Mouse (Mus musculus): ENCODE results near the gene Sdk1. TPM values are rescaled to one million over a fixed set of nuclear protein-coding genes. Genes with fewer than 3 reads are reported as not detected.

The Sdk1 gene
- total and polyA plus RNA-seq, 2 experiments: 0.18 to 0.27 TPM

GRCm38 (mm10) chr5:141984322-141984721 is 743.0 kb downstream of the Sdk1 start:
- no peak overlapping the region for H3K9ac ChIP-seq (ENCODE audit: low read depth, low read length)
- H3K4me3 ChIP-seq (ENCODE audit: insufficient read depth, low read depth, low read length): no peak overlapping the region
- no peak for DNase-seq (ENCODE audit: extremely low read depth, low read depth, low spot score)
- 87% methylated on average over 4 of the region's 4 CpGs for WGBS
- H3K4me1 ChIP-seq (ENCODE audit: control insufficient read depth, insufficient read depth, low read length): no peaks in the 10 kb centered on the region
- no peak overlapping the region for H3K27ac ChIP-seq (replicated peaks; ENCODE audit: insufficient read depth, low read depth, low read length)
- H3K79me2 ChIP-seq (ENCODE audit: control insufficient read depth, insufficient read depth, low read length): no peaks in the 10 kb centered on the region
- TF ChIP-seq POLR2A (IDR thresholded peaks at IDR 0.05; ENCODE audit: extremely low read depth, insufficient read depth, low read length) (no peak), CTCF (IDR thresholded peaks at IDR 0.05; ENCODE audit: low read depth, low read length) (no peak)
- H3K36me3 ChIP-seq (ENCODE audit: control insufficient read depth, insufficient read depth, low read length): no peaks in the 10 kb centered on the region
- no peaks in the 10 kb centered on the region for H3K27me3 ChIP-seq (ENCODE audit: control insufficient read depth, insufficient read depth, low read length)

GRCm38 (mm10) chr5:141985003-141985402 is 743.7 kb downstream of the Sdk1 start:
- no peaks in the 10 kb centered on the region for H3K27me3 ChIP-seq (ENCODE audit: control insufficient read depth, insufficient read depth, low read length)
- WGBS: 11% methylated on average over 8 of the region's 8 CpGs
- TF ChIP-seq POLR2A (IDR thresholded peaks at IDR 0.05; ENCODE audit: extremely low read depth, insufficient read depth, low read length) (no peak), CTCF (IDR thresholded peaks at IDR 0.05; ENCODE audit: low read depth, low read length) (peak; percentile 87)
- H3K36me3 ChIP-seq (ENCODE audit: control insufficient read depth, insufficient read depth, low read length): no peaks in the 10 kb centered on the region
- H3K27ac ChIP-seq (replicated peaks; ENCODE audit: insufficient read depth, low read depth, low read length): no peak overlapping the region
- H3K79me2 ChIP-seq (ENCODE audit: control insufficient read depth, insufficient read depth, low read length): no peaks in the 10 kb centered on the region
- H3K4me3 ChIP-seq (ENCODE audit: insufficient read depth, low read depth, low read length): no peak overlapping the region
- H3K9ac ChIP-seq (ENCODE audit: low read depth, low read length): no peak overlapping the region
- H3K4me1 ChIP-seq (ENCODE audit: control insufficient read depth, insufficient read depth, low read length): no peaks in the 10 kb centered on the region
- DNase-seq (ENCODE audit: extremely low read depth, low read depth, low spot score): peak; percentile 38

GRCm38 (mm10) chr5:141985551-141985950 is 744.3 kb downstream of the Sdk1 start:
- H3K9ac ChIP-seq (ENCODE audit: low read depth, low read length): no peak overlapping the region
- WGBS: 87% methylated on average over 4 of the region's 4 CpGs
- TF ChIP-seq POLR2A (IDR thresholded peaks at IDR 0.05; ENCODE audit: extremely low read depth, insufficient read depth, low read length) (no peak), CTCF (IDR thresholded peaks at IDR 0.05; ENCODE audit: low read depth, low read length) (no peak)
- no peaks in the 10 kb centered on the region for H3K36me3 ChIP-seq (ENCODE audit: control insufficient read depth, insufficient read depth, low read length)
- DNase-seq (ENCODE audit: extremely low read depth, low read depth, low spot score): no peak
- H3K4me3 ChIP-seq (ENCODE audit: insufficient read depth, low read depth, low read length): no peak overlapping the region
- H3K27me3 ChIP-seq (ENCODE audit: control insufficient read depth, insufficient read depth, low read length): no peaks in the 10 kb centered on the region
- no peaks in the 10 kb centered on the region for H3K4me1 ChIP-seq (ENCODE audit: control insufficient read depth, insufficient read depth, low read length)
- H3K79me2 ChIP-seq (ENCODE audit: control insufficient read depth, insufficient read depth, low read length): no peaks in the 10 kb centered on the region
- H3K27ac ChIP-seq (replicated peaks; ENCODE audit: insufficient read depth, low read depth, low read length): no peak overlapping the region

GRCm38 (mm10) chr5:141987287-141987799 is 746.1 kb downstream of the Sdk1 start:
- Histone ChIP-seq H3K36me3 (ENCODE audit: control insufficient read depth, insufficient read depth, low read length) (no peaks in the 10 kb centered on the region), H3K79me2 (ENCODE audit: control insufficient read depth, insufficient read depth, low read length) (no peaks in the 10 kb centered on the region), H3K4me1 (ENCODE audit: control insufficient read depth, insufficient read depth, low read length) (no peaks in the 10 kb centered on the region), H3K4me3 (ENCODE audit: insufficient read depth, low read depth, low read length) (no peak overlapping the region), H3K27ac (replicated peaks; ENCODE audit: insufficient read depth, low read depth, low read length) (no peak overlapping the region), H3K27me3 (ENCODE audit: control insufficient read depth, insufficient read depth, low read length) (no peaks in the 10 kb centered on the region), H3K9ac (ENCODE audit: low read depth, low read length) (no peak overlapping the region)
- no peak for DNase-seq (ENCODE audit: extremely low read depth, low read depth, low spot score)
- WGBS: 38% methylated on average over 1 of the region's 1 CpGs
- no peak for TF ChIP-seq POLR2A (IDR thresholded peaks at IDR 0.05; ENCODE audit: extremely low read depth, insufficient read depth, low read length)
- no peak for TF ChIP-seq CTCF (IDR thresholded peaks at IDR 0.05; ENCODE audit: low read depth, low read length)

GRCm38 (mm10) chr5:141988685-141989084 is 747.4 kb downstream of the Sdk1 start:
- 74% methylated on average over 5 of the region's 5 CpGs for WGBS
- no peak for TF ChIP-seq POLR2A (IDR thresholded peaks at IDR 0.05; ENCODE audit: extremely low read depth, insufficient read depth, low read length)
- no peaks in the 10 kb centered on the region for H3K79me2 ChIP-seq (ENCODE audit: control insufficient read depth, insufficient read depth, low read length)
- H3K9ac ChIP-seq (ENCODE audit: low read depth, low read length): no peak overlapping the region
- H3K4me1 ChIP-seq (ENCODE audit: control insufficient read depth, insufficient read depth, low read length): no peaks in the 10 kb centered on the region
- DNase-seq (ENCODE audit: extremely low read depth, low read depth, low spot score): no peak
- no peak overlapping the region for H3K4me3 ChIP-seq (ENCODE audit: insufficient read depth, low read depth, low read length)
- H3K36me3 ChIP-seq (ENCODE audit: control insufficient read depth, insufficient read depth, low read length): no peaks in the 10 kb centered on the region
- no peak overlapping the region for H3K27ac ChIP-seq (replicated peaks; ENCODE audit: insufficient read depth, low read depth, low read length)
- no peaks in the 10 kb centered on the region for H3K27me3 ChIP-seq (ENCODE audit: control insufficient read depth, insufficient read depth, low read length)

- Histone ChIP-seq H3K79me2 (ENCODE audit: control insufficient read depth, insufficient read depth, low read length) (no peaks in the 10 kb centered on the region), H3K4me1 (ENCODE audit: control insufficient read depth, insufficient read depth, low read length) (no peaks in the 10 kb centered on the region), H3K4me3 (ENCODE audit: insufficient read depth, low read depth, low read length) (no peak overlapping the region), H3K27ac (replicated peaks; ENCODE audit: insufficient read depth, low read depth, low read length) (no peak overlapping the region), H3K9ac (ENCODE audit: low read depth, low read length) (no peak overlapping the region), H3K27me3 (ENCODE audit: control insufficient read depth, insufficient read depth, low read length) (no peaks in the 10 kb centered on the region), H3K36me3 (ENCODE audit: control insufficient read depth, insufficient read depth, low read length) (no peaks in the 10 kb centered on the region)
- TF ChIP-seq CTCF (IDR thresholded peaks at IDR 0.05; ENCODE audit: low read depth, low read length) (no peak), POLR2A (IDR thresholded peaks at IDR 0.05; ENCODE audit: extremely low read depth, insufficient read depth, low read length) (no peak)
- no peak for DNase-seq (ENCODE audit: extremely low read depth, low read depth, low spot score)
- 84% methylated on average over 3 of the region's 3 CpGs for WGBS
These were observed 752.9 kb downstream of the Sdk1 start for GRCm38 (mm10) chr5:141994192-141994591.
